Mouse (Mus musculus): ENCODE data around the gene Trim63. TPM values are rescaled to one million over a fixed set of nuclear protein-coding genes. Genes with fewer than 3 reads are reported as not detected.
"Not testable (repeated sequence)": the region's sequence is repeated elsewhere in the genome, so short reads cannot be mapped to it uniquely, and the experiment has no call there.

The Trim63 gene
- polyA plus RNA-seq, 1 experiment from 2014 or later: 1.2 TPM

- Histone ChIP-seq H3K27ac (replicated peaks) (peak within 1 kb of the TSS; percentile 100), H3K9ac (replicated peaks) (peak within 1 kb of the TSS; percentile 99), H3K9me3 (replicated peaks) (no peaks in the 10 kb centered on the region), H3K4me3 (replicated peaks) (peak within 1 kb of the TSS; percentile 100), H3K27me3 (replicated peaks) (no peaks in the 10 kb centered on the region), H3K4me2 (peak within 1 kb of the TSS; percentile 93), H3K36me3 (peaks cover 16% of the 10 kb centered on the region), H3K4me1 (peaks cover 31% of the 10 kb centered on the region)
- under 1% methylated on average over 43 of the region's 43 CpGs for WGBS
- ATAC-seq (ENCODE audit: low FRiP score): peak; percentile 80
Measured at GRCm38 (mm10) chr4:134287575-134288025, 27.3 kb upstream of the Trim63 start, which contains the start of gene Pdik1l. Pdik1l (minus strand) TSS chr4:134287895.

- H3K4me1 ChIP-seq: peaks cover 31% of the 10 kb centered on the region
- peak overlapping the region; percentile 100 for H3K27ac ChIP-seq (replicated peaks)
- H3K27me3 ChIP-seq (replicated peaks): 0 out of 2 replicates have a peak, but pooled peaks cover 4% of the 10 kb centered on the region
- H3K9ac ChIP-seq (replicated peaks): peak overlapping the region; percentile 99
- no peak for ATAC-seq (ENCODE audit: low FRiP score)
- H3K36me3 ChIP-seq: peaks cover 12% of the 10 kb centered on the region; the same call in 1 of the 2 replicates
- peak overlapping the region; percentile 79 for H3K4me2 ChIP-seq
- no peaks in the 10 kb centered on the region for H3K9me3 ChIP-seq (replicated peaks)
- H3K4me3 ChIP-seq (replicated peaks): peak overlapping the region; percentile 100
- WGBS: 26% methylated on average over 11 of the region's 11 CpGs
Measured at GRCm38 (mm10) chr4:134288397-134289256, 26.3 kb upstream of the Trim63 start.

GRCm38 (mm10) chr4:134292067-134292466, 22.9 kb upstream of the Trim63 start:
- no peak overlapping the region for H3K4me2 ChIP-seq
- no peaks in the 10 kb centered on the region for H3K9me3 ChIP-seq (replicated peaks)
- no peak overlapping the region for H3K9ac ChIP-seq (replicated peaks)
- H3K36me3 ChIP-seq: no peaks in the 10 kb centered on the region
- ATAC-seq (ENCODE audit: low FRiP score): no peak
- H3K27ac ChIP-seq (replicated peaks): no peak overlapping the region
- 0 out of 2 replicates have a peak, but pooled peaks cover 4% of the 10 kb centered on the region for H3K27me3 ChIP-seq (replicated peaks)
- WGBS: 22% methylated on average over 7 of the region's 7 CpGs
- no peak overlapping the region for H3K4me3 ChIP-seq (replicated peaks)
- H3K4me1 ChIP-seq: peaks cover 13% of the 10 kb centered on the region

GRCm38 (mm10) chr4:134293061-134293691, 21.7 kb upstream of the Trim63 start:
- Histone ChIP-seq H3K9me3 (replicated peaks) (no peaks in the 10 kb centered on the region), H3K9ac (replicated peaks) (no peak overlapping the region), H3K4me3 (replicated peaks) (no peak overlapping the region), H3K36me3 (no peaks in the 10 kb centered on the region), H3K4me1 (peaks cover 10% of the 10 kb centered on the region), H3K4me2 (no peak overlapping the region), H3K27ac (replicated peaks) (no peak overlapping the region), H3K27me3 (replicated peaks) (0 out of 2 replicates have a peak, but pooled peaks cover 4% of the 10 kb centered on the region)
- ATAC-seq (ENCODE audit: low FRiP score): no peak
- 75% methylated on average over 18 of the region's 18 CpGs for WGBS

- no peak for ATAC-seq (ENCODE audit: low FRiP score)
- no peak overlapping the region for H3K4me3 ChIP-seq (replicated peaks)
- no peak overlapping the region for H3K4me2 ChIP-seq
- no peak overlapping the region for H3K9ac ChIP-seq (replicated peaks)
- no peaks in the 10 kb centered on the region for H3K9me3 ChIP-seq (replicated peaks)
- no peaks in the 10 kb centered on the region for H3K36me3 ChIP-seq
- peaks cover 5% of the 10 kb centered on the region for H3K4me1 ChIP-seq
- H3K27me3 ChIP-seq (replicated peaks): 0 out of 2 replicates have a peak, but pooled peaks cover 4% of the 10 kb centered on the region
- 74% methylated on average over 9 of the region's 9 CpGs for WGBS
- H3K27ac ChIP-seq (replicated peaks): no peak overlapping the region
Measured at GRCm38 (mm10) chr4:134293692-134294163, 21.2 kb upstream of the Trim63 start.

GRCm38 (mm10) chr4:134296096-134296495, 18.8 kb upstream of the Trim63 start:
- not testable (repeated sequence) for H3K36me3 ChIP-seq; H3K4me3 ChIP-seq (replicated peaks); ATAC-seq (ENCODE audit: low FRiP score); H3K4me2 ChIP-seq; H3K4me1 ChIP-seq; H3K27ac ChIP-seq (replicated peaks); H3K27me3 ChIP-seq (replicated peaks); H3K9ac ChIP-seq (replicated peaks); H3K9me3 ChIP-seq (replicated peaks)
- WGBS: 85% methylated on average over 4 of the region's 4 CpGs

GRCm38 (mm10) chr4:134296523-134296922, 18.4 kb upstream of the Trim63 start:
- no peak for ATAC-seq (ENCODE audit: low FRiP score)
- Histone ChIP-seq H3K4me2 (no peak overlapping the region), H3K36me3 (no peaks in the 10 kb centered on the region), H3K27me3 (replicated peaks) (0 out of 2 replicates have a peak, but pooled peaks cover 4% of the 10 kb centered on the region), H3K9me3 (replicated peaks) (no peaks in the 10 kb centered on the region), H3K9ac (replicated peaks) (no peak overlapping the region), H3K4me3 (replicated peaks) (no peak overlapping the region), H3K4me1 (no peaks in the 10 kb centered on the region), H3K27ac (replicated peaks) (no peak overlapping the region)
- 90% methylated on average over 4 of the region's 4 CpGs for WGBS

- no peak for ATAC-seq (ENCODE audit: low FRiP score)
- no peaks in the 10 kb centered on the region for H3K4me1 ChIP-seq
- no peak overlapping the region for H3K27ac ChIP-seq (replicated peaks)
- H3K4me3 ChIP-seq (replicated peaks): no peak overlapping the region
- H3K27me3 ChIP-seq (replicated peaks): 0 out of 2 replicates have a peak, but pooled peaks cover 4% of the 10 kb centered on the region
- no peaks in the 10 kb centered on the region for H3K36me3 ChIP-seq
- H3K9me3 ChIP-seq (replicated peaks): no peaks in the 10 kb centered on the region
- no peak overlapping the region for H3K4me2 ChIP-seq
- WGBS: 83% methylated on average over 8 of the region's 8 CpGs
- H3K9ac ChIP-seq (replicated peaks): no peak overlapping the region
Measured at GRCm38 (mm10) chr4:134297369-134297768, 17.6 kb upstream of the Trim63 start.

GRCm38 (mm10) chr4:134298626-134299497, 16.1 kb upstream of the Trim63 start:
- no peaks in the 10 kb centered on the region for H3K36me3 ChIP-seq
- H3K27me3 ChIP-seq (replicated peaks): no peaks in the 10 kb centered on the region
- H3K4me2 ChIP-seq: no peak overlapping the region
- WGBS: 80% methylated on average over 19 of the region's 19 CpGs
- no peak overlapping the region for H3K27ac ChIP-seq (replicated peaks)
- H3K4me1 ChIP-seq: no peaks in the 10 kb centered on the region
- no peak overlapping the region for H3K4me3 ChIP-seq (replicated peaks)
- H3K9ac ChIP-seq (replicated peaks): no peak overlapping the region
- no peak for ATAC-seq (ENCODE audit: low FRiP score)
- no peaks in the 10 kb centered on the region for H3K9me3 ChIP-seq (replicated peaks)

- Histone ChIP-seq H3K4me3 (replicated peaks) (no peak overlapping the region), H3K36me3 (no peaks in the 10 kb centered on the region), H3K4me2 (no peak overlapping the region), H3K27ac (replicated peaks) (no peak overlapping the region), H3K4me1 (no peaks in the 10 kb centered on the region), H3K27me3 (replicated peaks) (no peaks in the 10 kb centered on the region), H3K9me3 (replicated peaks) (no peaks in the 10 kb centered on the region), H3K9ac (replicated peaks) (no peak overlapping the region)
- no peak for ATAC-seq (ENCODE audit: low FRiP score)
- 72% methylated on average over 4 of the region's 4 CpGs for WGBS
Measured at GRCm38 (mm10) chr4:134299498-134299810, 15.5 kb upstream of the Trim63 start.

- WGBS: 78% methylated on average over 9 of the region's 9 CpGs
- H3K27me3 ChIP-seq (replicated peaks): no peaks in the 10 kb centered on the region
- no peak overlapping the region for H3K27ac ChIP-seq (replicated peaks)
- no peak overlapping the region for H3K4me2 ChIP-seq
- H3K36me3 ChIP-seq: no peaks in the 10 kb centered on the region
- H3K9me3 ChIP-seq (replicated peaks): no peaks in the 10 kb centered on the region
- no peaks in the 10 kb centered on the region for H3K4me1 ChIP-seq
- ATAC-seq (ENCODE audit: low FRiP score): no peak
- no peak overlapping the region for H3K4me3 ChIP-seq (replicated peaks)
- H3K9ac ChIP-seq (replicated peaks): no peak overlapping the region
Measured at GRCm38 (mm10) chr4:134300316-134300715, 14.6 kb upstream of the Trim63 start.

Measured in neural tube, embryonic 15.5 days (tissue).